In the genomic region with DNA sequence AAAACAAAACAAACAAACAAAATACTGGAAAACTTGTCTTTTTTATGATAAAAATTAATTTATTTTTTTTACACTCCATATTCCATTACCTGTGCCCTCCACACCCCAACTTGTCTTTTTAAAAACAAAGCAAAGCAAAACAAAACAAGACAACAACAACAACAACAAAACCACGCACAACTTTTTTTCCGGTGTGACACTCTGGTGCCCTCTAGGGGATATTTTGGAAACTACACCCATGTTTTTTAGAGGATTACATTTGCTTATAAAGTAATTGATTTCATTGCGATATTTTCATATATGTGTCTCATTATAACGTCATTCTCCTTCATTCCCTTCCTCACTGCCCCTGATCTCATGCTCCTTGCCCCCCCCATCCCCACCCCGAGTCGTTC, we compare ENCODE assay signal across 10 mouse cellular contexts. TPM values are rescaled to one million over a fixed set of nuclear protein-coding genes. Genes with fewer than 3 reads are reported as not detected.
DNase-seq lines count a peak whose midpoint lies in the region; ATAC-seq and TF ChIP-seq lines count a peak whose summit lies in the region.
"Had no signal": no experiment of that assay in that cellular context is flagged by ENCODE, and none has a peak within 500 bp of the region (broad histone marks: within the 10 kb centered on the region; RNA-seq: fewer than 3 reads in every experiment).

No protein-coding gene starts in this region.

- H3K9ac ChIP-seq in MEL (ENCODE audit: control insufficient read depth, low read depth, low read length, poor library complexity, severe bottlenecking) = peak overlapping the region; percentile 25; the same call in 1 of the 2 replicates
- H3K9ac ChIP-seq: heart, embryonic 15.5 days had no signal

- peak; percentile 45 to 75 for DNase-seq in cerebellum, postnatal 14 days
- no peak for DNase-seq in cerebellum, adult 9-11 months
- DNase-seq in left cerebral cortex, postnatal 25 days (ENCODE audit: low spot score in 2 of 2) = peak; percentile 24 to 27
- DNase-seq in left cerebral cortex, adult 8-10 months (ENCODE audit: low spot score in 2 of 2) = no peak
- peak; percentile 62 for DNase-seq in MEL (ENCODE audit: low read depth, low spot score)
- no peak for DNase-seq in ovary, adult 18-20 months (ENCODE audit: low spot score)
- no peak for DNase-seq in layer of hippocampus, postnatal 10 days (ENCODE audit: low spot score in 2 of 2)
- DNase-seq: left cerebral cortex, postnatal 4 days had no signal

- intact Hi-C loops in left cerebral cortex, postnatal 25 days (cut with DNase I) = loop anchor here (2.0 to 5.0 kb wide), 2 partner anchors 159 to 397 kb away; no protein-coding TSS in a partner anchor

- TF ChIP-seq RAD21 in MEL (IDR thresholded peaks at IDR 0.05; ENCODE audit: low read depth, low read length) = peak; percentile 77

- no peaks in the 10 kb centered on the region for H3K9me3 ChIP-seq in MEL (replicated peaks; ENCODE audit: insufficient read depth, low read length)
- H3K9me3 ChIP-seq: heart, embryonic 15.5 days had no signal

- no peak overlapping the region for H3K27ac ChIP-seq in MEL (ENCODE audit: control insufficient read depth, low read depth, low read length)
- H3K27ac ChIP-seq: heart, embryonic 15.5 days had no signal

- peak in 2 of 3 experiments; percentile 72 to 73; a peak in 4 of 6 replicates for TF ChIP-seq CTCF in MEL (IDR thresholded peaks at IDR 0.05 in 2 of 3, conservative IDR thresholded peaks at IDR 0.05 in 1 of 3; ENCODE audit: control insufficient read depth in 1 of 3, insufficient read depth in 1 of 3, low read depth in 2 of 3, low read length in 3 of 3, poor library complexity in 1 of 3, severe bottlenecking in 1 of 3)

- H3K4me1 ChIP-seq in MEL (ENCODE audit: control insufficient read depth in 1 of 2, insufficient read depth in 2 of 2, low read length in 2 of 2) = peaks cover 5 to 19% of the 10 kb centered on the region in 2 experiments; a peak in 3 of 4 replicates
- H3K4me1 ChIP-seq: heart, embryonic 15.5 days had no signal

- no peaks in the 10 kb centered on the region for H3K27me3 ChIP-seq in MEL (ENCODE audit: control insufficient read depth in 1 of 2, insufficient read depth in 2 of 2, low read length in 2 of 2)
- H3K27me3 ChIP-seq: heart, embryonic 15.5 days had no signal

- no peak for TF ChIP-seq POLR2A in MEL (IDR thresholded peaks at IDR 0.05; ENCODE audit: control insufficient read depth in 1 of 2, insufficient read depth in 1 of 2, low read depth in 1 of 2, low read length in 2 of 2, poor library complexity in 1 of 2)

- H3K79me2 ChIP-seq in MEL (ENCODE audit: control insufficient read depth, insufficient read depth, low read length, poor library complexity) = no peaks in the 10 kb centered on the region

- peak; percentile 31; the same call in 1 of the 2 replicates for ATAC-seq in megakaryocyte, adult 5-6 weeks (ENCODE audit: poor library complexity, severe bottlenecking)

- peaks cover 0 to 12% of the 10 kb centered on the region in 2 experiments; a peak in 2 of 4 replicates for H3K36me3 ChIP-seq in MEL (ENCODE audit: control insufficient read depth in 1 of 2, insufficient read depth in 2 of 2, low read length in 2 of 2)
- H3K36me3 ChIP-seq: heart, embryonic 15.5 days had no signal

- no peak for TF ChIP-seq EP300 in MEL (IDR thresholded peaks at IDR 0.05; ENCODE audit: low read depth in 1 of 2, low read length in 2 of 2)

- H3K4me3 ChIP-seq in MEL (ENCODE audit: control insufficient read depth in 1 of 2, insufficient read depth in 1 of 2, low read depth in 2 of 2, low read length in 2 of 2) = peak overlapping the region; percentile 48 to 60
- H3K4me3 ChIP-seq: heart, embryonic 15.5 days had no signal

TF ChIP-seq in MEL, 35 proteins besides CTCF, POLR2A, EP300 and RAD21:
- no peak for TF ChIP-seq E2F4 (IDR thresholded peaks at IDR 0.05; ENCODE audit: borderline replicate concordance, low read depth, low read length)
- TF ChIP-seq ZC3H11A (IDR thresholded peaks at IDR 0.05; ENCODE audit: low read depth, low read length) = peak; percentile 49
- TF ChIP-seq SIN3A (IDR thresholded peaks at IDR 0.05; ENCODE audit: low read length) = 0 out of 2 replicates have a peak, but pooled peaks have one; percentile 62
- TF ChIP-seq RCOR1 (IDR thresholded peaks at IDR 0.05; ENCODE audit: low read depth, low read length) = no peak
- no peak for TF ChIP-seq MAX (IDR thresholded peaks at IDR 0.05; ENCODE audit: low read length)
- TF ChIP-seq CHD2 (IDR thresholded peaks at IDR 0.05; ENCODE audit: low read length) = no peak
- TF ChIP-seq MXI1 (IDR thresholded peaks at IDR 0.05; ENCODE audit: low read depth, low read length) = peak; percentile 6; the same call in 1 of the 2 replicates
- TF ChIP-seq TBP (IDR thresholded peaks at IDR 0.05; ENCODE audit: low read depth, low read length) = no peak
- peak; percentile 16; the same call in 1 of the 2 replicates for TF ChIP-seq BHLHE40 (IDR thresholded peaks at IDR 0.05; ENCODE audit: borderline replicate concordance, low read depth, low read length)
- peak; percentile 60 for TF ChIP-seq SMC3 (IDR thresholded peaks at IDR 0.05; ENCODE audit: low read depth, low read length)
- peak; percentile 76 for TF ChIP-seq ZNF384 (IDR thresholded peaks at IDR 0.05; ENCODE audit: low read depth, low read length)
- TF ChIP-seq GATA1 (IDR thresholded peaks at IDR 0.05; ENCODE audit: low read depth, low read length) = no peak
- no peak for TF ChIP-seq GABPA (IDR thresholded peaks at IDR 0.05; ENCODE audit: low read depth, low read length)
TF ChIP-seq in MEL: peak in this region for 6.

RNA-seq across cellular contexts. Expression of gene Ston2, which starts 11.2 kb away (rescaled TPM):
- total RNA-seq in left cerebral cortex, postnatal 25 days (2021) = 10 to 100 TPM; 14.7 to 20.0 TPM
- total RNA-seq in left cerebral cortex, adult 8-10 months (2022) = 10 to 100 TPM; 20.0 to 25.9 (median 23.8) TPM
- total RNA-seq in MEL (2012; rRNA removed) = not detected in 2 replicates
- polyA plus RNA-seq in MEL (2012; ENCODE audit: insufficient read depth in 1 of 2, insufficient read length in 2 of 2, low read depth in 1 of 2, low replicate concordance in 2 of 2, missing spikeins in 1 of 2) = not detected
- total RNA-seq in megakaryocyte, adult 5-6 weeks (2015) = 3.9 and 6.2 TPM in 2 replicates
- total RNA-seq in megakaryocyte, adult 5-6 weeks (2017) = 2.5 and 4.6 TPM in 2 replicates
- 10 to 100 TPM; 28.8 to 33.1 TPM for total RNA-seq in layer of hippocampus, postnatal 10 days (2021)

RNA-seq across cellular contexts. Expression of gene Sel1l, which starts 49.6 kb away (rescaled TPM):
- total RNA-seq in left cerebral cortex, postnatal 25 days (2021) = 100 to 1,000 TPM; 162 to 163 TPM
- 100 to 1,000 TPM; 129 to 154 (median 146) TPM for total RNA-seq in left cerebral cortex, adult 8-10 months (2022)
- total RNA-seq in MEL (2012; rRNA removed) = 29.6 and 35.6 TPM in 2 replicates
- polyA plus RNA-seq in MEL (2012; ENCODE audit: insufficient read depth in 1 of 2, insufficient read length in 2 of 2, low read depth in 1 of 2, low replicate concordance in 2 of 2, missing spikeins in 1 of 2) = 100 to 1,000 TPM in 1 of 2 experiments, 10 to 100 TPM in 1; 32.0 to 299 TPM
- 66.3 TPM in 2 replicates for total RNA-seq in megakaryocyte, adult 5-6 weeks (2015)
- total RNA-seq in megakaryocyte, adult 5-6 weeks (2017) = 64.8 and 73.3 TPM in 2 replicates
- 100 to 1,000 TPM; 132 to 138 TPM for total RNA-seq in layer of hippocampus, postnatal 10 days (2021)

Comparison
In these comparisons a context has a peak if more than half of its experiments do, and no peak if none do; other contexts are left out.
1. DNase-seq: peak in cerebellum, postnatal 14 days (2 of 2), left cerebral cortex, postnatal 25 days (2 of 2) and MEL (single experiment); none in cerebellum, adult 9-11 months (single experiment), left cerebral cortex, adult 8-10 months (0 of 2), ovary, adult 18-20 months (single experiment) and layer of hippocampus, postnatal 10 days (0 of 2).